Mouse (Mus musculus): ENCODE results near the gene Hbb-y.

GRCm38 (mm10) chr7:103859076-103859475 lies 6.1 kb upstream of the Hbb-y start:
- TF ChIP-seq CTCF (IDR thresholded peaks at IDR 0.05; ENCODE audit: borderline replicate concordance, extremely low read depth, insufficient read depth, insufficient read length) (no peak), POLR2A (IDR thresholded peaks at IDR 0.05; ENCODE audit: borderline replicate concordance, extremely low read depth, insufficient read depth, insufficient read length, poor library complexity, severe bottlenecking) (no peak)
